Mouse (Mus musculus) erythroblast, embryonic 14.5 days (primary cell): Measurements from ENCODE around the gene Pdcd4.

Experiments used
- GATA1 ChIP-seq: IDR thresholded peaks from 2 replicates; pipeline ENCODE4 v1.6.1; 2012; ENCODE audit warnings: low read length, inconsistent platforms, mixed read lengths
- TAL1 ChIP-seq: IDR thresholded peaks from 3 replicates; pipeline ENCODE4 v1.6.1; 2012; ENCODE audit warnings: low read length, inconsistent platforms, mixed read lengths

GRCm38 (mm10) chr19:53852699-53853451 lies 39.2 kb upstream of the Pdcd4 start:
- TF ChIP-seq GATA1 (no peak), TAL1 (no peak)
